Mouse (Mus musculus): Measurements from ENCODE around the gene Kat8.
A peak's percentile ranks its signal among the peaks of the same experiment; 100 is the strongest.
"Not testable (repeated sequence)": the region's sequence is repeated elsewhere in the genome, so short reads cannot be mapped to it uniquely, and the experiment has no call there.

Kat8 gene

DNA sequence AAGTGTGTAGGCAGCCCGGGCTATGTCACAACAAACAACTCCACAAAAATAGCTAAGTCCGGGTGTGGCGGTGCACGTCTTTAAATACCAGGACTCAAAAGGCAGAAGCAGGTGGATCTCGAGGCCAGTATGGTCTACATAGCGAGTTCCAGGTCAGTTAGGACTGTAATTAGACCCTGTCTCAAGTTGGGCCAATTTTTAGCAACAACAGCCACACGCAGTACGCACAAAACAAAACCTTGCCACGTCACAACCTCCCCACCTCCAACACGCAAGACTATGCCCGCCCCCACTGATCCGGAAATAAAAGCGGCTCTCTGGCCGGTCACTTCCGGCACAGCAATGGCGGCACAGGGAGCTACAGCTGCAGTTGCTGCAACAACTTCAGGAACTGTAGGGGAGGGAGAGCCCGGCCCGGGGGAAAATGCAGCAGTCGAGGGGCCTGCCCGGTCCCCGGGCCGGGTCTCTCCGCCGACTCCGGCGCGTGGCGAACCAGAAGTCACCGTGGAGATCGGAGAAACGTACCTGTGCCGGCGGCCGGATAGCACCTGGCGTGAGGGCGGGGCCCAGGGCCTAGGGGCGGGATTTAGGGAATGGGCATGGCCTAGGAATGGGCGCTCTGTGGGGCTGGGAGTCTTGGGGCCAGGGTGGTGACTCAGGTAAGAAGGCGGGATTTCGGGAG lies at the start of gene Kat8:
Gene Kat8, plus strand, starts transcription at position 327 of the 682 bp plus-strand sequence.
- peak; percentile 87 to 89 for DNase-seq

DNA sequence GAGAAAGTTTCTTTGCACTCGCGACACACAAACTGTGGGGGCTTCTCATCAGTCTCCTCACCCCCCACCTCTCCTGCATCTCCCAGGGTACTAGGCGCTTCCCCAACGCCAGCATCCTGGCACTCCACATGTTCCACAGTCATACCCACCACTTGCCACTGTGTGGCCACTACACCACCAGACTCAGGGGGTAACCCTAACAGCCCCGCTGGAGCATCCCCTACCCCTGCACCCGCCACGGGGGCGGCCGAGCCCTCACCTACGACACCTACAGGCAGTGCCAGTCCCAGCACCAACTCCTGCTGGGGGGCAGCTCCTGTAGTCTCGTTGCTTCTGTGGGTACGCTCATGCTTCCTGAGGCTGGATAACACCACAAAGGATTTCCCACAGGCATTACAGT lies 45.9 kb upstream of the Kat8 start:
- DNase-seq, result no peak

DNA sequence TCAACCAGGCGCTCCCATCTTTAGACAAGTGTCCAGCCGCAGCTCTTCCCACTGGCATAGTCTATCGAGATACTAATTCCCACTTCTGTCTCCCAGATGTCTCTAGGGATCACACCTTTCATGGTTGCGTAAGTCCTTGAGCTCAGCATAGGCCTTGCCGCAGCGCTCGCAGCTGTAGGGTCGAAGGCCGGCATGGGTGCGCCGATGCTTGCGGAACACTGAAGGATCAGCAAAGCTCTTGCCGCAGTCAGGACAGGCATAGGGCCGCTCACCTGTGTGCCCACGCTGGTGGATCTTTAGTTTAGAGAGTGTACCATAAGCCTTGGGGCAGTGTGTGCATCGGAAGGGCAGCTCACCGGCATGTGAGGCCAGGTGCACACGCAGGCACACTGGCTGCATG lies 44.7 kb upstream of the Kat8 start:
- DNase-seq, result no peak

DNA sequence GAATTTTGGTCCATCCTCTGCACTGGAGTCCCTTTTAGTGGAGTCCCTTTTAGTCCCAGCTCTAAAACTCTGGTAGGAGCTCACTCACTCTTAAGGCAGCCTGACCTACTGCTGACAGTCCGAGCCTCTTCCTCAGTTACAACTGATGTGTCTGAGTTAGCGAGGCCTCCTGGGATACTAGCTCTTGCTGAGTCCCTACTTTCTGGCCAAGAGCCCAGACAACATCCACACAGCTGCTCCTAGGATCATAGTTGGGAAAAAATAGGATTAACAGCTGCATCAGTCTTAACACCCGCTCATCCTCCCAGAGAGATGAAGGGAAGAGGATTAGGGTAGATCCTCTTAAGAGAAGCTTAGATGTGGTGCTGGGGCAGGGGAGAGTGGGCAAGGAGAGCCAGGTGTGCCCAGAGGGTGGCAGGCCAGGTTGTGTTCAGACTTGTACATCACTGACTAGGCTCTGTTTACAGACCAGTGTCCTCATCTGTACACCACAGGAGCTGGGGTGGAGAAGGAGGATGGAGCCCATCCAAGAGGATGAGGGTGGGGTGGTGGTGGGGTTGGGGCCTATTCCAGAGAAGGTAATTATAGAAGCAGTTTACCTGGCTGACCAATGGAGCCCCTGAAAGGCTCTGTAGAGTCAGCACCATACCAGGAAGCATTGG lies 43.0 kb upstream of the Kat8 start:
- no peak for DNase-seq

DNA sequence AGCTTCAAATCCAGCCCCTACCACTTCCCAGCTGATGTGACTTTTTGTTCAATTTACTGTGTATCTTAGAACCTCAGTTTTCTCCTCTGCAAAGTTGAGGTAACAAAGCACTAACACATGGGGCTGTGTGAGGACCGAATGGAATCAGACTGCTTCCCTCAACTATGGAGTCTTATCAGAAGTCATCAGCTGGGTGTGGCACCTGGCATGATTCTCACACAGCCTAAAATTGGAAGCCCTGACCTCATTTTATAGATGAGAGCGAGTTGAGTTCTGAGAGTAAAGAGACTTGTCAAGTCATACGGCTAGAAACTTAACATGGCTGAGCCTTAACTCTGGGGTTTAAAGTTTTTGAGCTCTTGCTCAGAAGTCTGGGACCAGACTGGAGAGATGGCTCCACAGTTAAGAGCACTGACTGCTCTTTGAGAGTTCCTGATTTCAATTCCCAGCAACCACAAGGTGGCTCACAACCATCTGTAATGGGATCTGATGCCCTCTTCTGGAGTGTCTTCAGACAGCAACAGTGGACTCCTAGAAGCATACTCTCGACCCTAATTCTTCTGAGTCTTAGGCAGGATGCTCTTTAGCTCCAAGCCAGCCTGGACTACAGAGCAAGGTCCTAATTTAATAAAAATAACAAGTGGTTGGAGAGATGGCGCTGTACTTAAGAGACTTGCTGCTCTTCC lies 42.0 kb upstream of the Kat8 start:
- DNase-seq, result no peak

DNA sequence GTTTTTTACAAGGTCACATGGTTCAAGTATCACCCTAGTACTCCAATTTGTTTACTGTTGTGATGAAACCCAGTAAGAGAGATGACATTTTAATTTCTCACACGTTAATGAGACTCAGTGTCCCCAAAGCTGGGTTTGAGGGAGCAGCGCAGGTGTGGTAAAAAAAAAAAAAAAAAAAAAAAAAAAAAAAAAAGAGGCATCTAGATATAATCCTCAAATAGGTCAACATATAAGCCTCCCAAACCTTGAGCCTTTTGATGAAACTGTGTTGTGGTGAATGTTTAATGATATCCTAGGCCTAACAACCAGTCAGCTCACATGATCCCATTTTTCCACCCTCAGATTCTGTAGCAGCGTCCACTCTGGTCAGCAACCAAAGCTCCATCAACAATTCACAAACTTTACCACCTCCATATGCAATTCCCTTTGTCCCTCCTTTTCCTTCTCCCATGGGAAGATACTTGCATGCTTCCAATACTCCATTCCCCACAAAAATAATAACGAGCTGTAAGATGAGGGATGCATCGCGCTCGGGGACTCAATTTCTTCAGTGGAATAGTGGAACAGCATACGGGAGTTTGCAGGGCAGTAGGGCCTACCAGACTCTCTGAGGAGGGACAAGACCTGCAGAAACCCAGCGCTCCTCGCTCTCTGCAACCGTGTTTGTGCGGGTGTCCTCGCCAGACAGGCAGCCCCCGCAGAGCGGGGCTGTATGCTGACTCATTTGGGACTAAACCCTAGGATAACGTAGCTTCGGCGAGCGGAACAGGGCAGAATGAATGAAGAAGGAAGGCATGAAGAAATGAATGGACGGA lies 37.3 kb upstream of the Kat8 start:
- no peak for DNase-seq

DNA sequence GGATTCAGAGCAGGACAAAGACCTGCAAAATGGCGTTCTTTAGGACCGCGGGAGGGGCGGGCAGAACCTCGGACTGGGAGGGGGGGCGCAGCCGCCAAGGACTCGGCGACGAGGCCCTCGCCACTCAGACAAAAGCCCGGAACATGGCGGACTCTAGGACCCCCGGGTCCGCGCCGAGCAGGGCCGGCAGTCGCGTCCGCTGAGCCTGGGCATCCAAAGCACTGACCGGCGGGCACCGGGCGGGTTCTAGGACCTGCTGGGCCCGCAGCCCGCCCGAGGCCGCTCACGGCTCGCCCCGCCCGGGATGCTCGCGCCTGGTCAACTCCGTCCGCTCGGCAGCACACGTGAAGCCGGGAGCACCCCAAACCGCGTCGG lies 36.7 kb upstream of the Kat8 start:
- peak; percentile 86 for DNase-seq

DNA sequence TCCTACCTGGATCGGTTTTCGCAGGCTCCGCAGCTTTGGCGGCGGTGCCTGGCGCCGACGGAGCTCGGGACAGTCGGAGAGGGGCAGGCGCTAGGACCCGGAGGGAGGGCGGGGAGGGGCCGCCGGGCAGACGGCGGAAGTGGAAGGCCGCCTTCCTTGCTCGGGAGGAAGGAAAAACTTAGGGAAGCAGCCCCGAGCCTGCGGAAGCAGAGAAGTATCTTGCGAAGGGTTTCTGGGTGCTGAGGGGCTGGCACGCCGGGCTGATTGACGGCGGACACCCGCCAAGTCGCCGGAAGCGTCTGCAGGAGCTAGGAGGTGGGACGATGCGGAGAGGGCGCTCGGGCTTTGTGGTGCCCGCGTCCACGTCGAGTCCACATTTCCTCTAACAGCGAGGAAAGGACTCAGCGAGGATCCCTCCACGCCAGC lies 36.3 kb upstream of the Kat8 start, which contains the start of gene Zfp646:
Gene Zfp646, plus strand, starts transcription at position 181 of the 426 bp plus-strand sequence.
- peak; percentile 63 to 68 for DNase-seq

DNA sequence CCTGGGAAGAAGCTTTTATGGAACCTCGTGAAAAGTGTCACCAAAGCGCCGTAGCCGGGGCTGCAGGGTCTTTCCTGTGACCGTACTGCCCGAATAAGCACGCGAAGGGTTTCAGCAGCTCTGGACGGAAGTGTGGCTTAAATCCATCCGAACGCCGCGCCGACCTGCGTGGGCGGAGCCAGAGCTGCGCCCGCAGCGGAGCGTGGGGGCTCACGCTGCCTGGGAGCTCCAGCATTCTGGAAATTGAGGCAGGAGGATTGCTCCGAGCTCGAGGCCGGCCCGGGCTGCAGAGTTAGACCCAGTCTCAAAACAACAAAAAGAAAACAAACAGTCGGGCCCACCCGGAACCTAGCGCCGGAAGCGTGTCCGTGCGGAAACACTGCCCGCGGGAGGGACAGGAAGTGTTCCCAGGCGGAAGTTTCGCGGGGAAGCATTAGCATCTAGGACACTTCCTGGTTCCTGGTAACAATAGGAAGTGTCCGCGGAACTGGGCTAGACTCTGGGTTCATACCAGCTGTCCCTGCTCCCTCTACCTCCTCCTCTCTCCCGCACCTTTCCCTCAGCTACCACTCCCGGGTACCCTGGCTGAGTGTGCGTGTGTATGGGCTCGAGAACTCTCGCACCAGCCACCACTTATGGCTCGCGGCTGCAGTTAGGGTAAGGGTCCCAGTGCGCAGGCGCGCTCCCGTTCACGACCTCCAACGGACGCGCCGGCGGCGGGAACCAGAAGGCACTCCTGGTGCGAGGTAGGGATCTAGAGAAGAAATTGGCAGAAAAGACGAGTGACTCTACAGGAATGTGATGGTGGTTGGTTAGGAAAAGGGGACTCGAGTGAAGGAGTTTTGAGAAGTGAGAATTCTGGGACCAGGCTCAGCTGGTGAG lies 35.6 kb upstream of the Kat8 start, which contains the start of gene Zfp668:
Gene Zfp668, minus strand, starts transcription at position 362 of the 882 bp plus-strand sequence.
- DNase-seq, result peak; percentile 86 to 90

DNA sequence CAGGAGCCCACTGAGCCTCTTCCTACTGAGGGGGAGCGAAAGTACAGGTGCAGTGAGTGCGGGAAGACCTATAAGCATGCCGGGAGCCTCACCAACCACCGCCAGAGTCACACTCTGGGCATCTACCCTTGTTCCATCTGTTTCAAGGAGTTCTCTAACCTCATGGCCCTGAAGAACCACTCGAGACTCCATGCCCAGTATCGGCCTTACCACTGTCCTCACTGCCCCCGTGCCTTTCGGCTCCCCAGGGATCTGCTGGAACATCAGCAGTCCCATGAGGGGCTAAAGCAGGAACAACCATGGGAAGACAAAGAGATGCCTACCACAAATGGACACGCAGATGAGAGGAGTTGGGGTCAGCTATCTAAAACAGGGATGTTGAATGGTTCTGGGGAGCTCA lies 33.0 kb upstream of the Kat8 start:
- DNase-seq, result no peak

DNA sequence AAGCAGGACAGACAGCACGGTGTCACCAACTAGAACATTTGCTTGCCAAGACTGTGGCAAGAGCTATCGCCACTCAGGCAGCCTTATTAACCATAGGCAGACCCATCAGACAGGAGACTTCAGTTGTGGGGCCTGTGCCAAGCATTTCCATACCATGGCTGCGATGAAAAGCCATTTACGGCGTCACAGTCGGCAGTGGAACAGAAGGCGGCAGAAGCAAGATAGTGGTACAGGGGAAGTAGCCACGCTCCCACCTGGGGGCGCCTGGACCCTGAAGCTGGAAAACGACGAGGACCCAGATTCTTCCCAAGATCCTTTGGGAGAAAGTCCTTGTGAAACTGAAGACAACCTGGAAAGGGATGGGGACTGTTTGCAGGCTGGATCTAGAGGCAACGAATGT lies 31.9 kb upstream of the Kat8 start:
- no peak for DNase-seq

DNA sequence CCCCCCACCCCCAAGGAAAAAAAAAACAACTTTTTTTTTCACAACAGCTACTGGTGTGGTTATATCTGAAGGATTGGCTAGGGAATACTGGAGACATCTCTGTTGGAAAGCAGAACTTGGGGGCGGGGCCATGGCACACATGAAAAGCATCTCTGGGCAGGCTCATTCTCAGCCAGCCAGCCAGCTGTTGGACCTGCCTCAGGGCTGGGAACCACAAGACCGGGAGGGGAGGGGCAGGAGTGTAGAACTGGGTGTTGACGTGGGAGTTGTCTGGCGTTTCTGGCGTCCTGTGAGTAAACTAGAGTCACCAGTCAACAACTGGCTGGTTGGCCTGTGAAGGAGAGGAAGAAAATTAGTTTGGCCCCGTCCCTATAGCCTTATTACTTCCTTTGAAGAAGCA lies 26.4 kb upstream of the Kat8 start:
- DNase-seq, result no peak

DNA sequence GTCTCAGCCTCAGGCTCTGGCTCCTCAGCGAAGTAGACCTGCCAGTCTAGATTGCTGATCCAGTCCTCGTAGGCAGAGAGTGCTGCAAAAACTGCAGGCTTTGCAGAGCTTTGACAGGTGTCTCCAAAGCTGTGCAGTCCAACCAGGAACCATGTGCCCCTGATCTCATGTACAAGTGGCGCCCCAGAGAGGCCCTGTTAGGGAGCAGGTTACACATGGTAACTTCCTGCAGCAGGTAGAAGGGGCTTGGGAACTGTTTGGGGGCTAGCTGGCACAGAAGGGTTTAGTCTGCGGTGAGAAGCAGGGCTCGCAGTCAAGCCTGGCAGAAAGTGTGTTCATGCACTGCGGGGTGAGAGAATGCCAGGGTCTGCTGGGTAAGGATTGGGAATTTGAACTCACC lies 25.8 kb upstream of the Kat8 start:
- no peak for DNase-seq

DNA sequence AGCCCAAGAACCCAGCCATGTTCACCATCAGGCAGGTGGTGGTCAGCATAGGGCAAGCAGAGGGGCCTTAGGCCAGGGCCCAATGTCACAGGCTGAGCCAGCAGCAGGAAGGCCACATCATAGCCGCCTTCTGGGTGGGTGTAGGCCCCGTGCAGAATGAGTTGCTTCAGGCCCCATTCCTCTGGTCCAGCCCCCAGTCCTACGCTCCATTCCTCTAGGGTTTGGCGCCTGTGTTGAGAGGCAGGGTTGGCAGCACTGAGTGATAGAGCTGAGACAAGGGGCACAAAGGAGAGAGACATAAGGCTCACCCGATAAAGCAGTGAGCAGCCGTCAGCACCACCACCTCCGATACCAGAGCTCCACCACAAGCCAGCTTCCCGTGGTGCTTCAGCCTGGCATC lies 25.1 kb upstream of the Kat8 start:
- no peak for DNase-seq

DNA sequence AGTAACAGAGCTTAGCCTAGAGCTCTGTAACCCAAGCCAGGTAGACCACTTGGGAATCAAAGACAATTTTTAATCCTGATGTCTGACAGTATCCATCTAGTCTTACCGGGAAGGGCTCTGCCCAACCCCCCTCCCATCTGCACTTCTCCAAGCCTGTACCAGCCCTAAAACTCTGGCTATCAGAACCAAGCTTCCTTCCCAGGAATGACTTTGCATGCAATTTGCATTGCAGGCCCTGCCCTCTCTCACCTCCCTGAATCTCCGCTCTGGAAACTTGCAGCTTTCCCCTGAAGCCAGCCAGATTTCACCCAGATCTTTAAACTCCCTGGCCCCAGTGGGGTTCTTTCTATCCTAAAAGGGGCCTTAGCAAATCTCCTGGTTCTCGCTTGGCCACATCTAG lies 24.5 kb upstream of the Kat8 start:
- DNase-seq, result no peak

DNA sequence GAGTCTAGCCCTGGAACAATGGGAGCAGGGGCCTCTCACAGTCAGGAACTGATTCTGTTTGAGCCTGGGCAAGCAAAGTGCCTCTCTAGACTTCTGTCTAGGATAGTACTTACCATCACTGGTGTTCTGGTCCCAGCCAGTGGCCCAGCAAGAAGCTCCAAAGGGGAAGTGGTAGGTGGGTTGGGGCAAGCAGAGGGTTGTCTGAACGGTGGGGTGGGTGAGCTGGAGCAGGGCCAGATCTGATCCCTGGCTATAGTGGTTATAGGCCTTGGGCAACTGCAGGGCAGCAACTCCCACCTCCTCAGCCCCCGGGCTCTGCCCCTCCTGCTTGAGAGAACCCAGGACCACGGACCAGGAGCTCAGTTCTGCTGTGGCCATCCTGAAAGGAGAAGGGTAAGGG lies 23.5 kb upstream of the Kat8 start:
- DNase-seq, result no peak

DNA sequence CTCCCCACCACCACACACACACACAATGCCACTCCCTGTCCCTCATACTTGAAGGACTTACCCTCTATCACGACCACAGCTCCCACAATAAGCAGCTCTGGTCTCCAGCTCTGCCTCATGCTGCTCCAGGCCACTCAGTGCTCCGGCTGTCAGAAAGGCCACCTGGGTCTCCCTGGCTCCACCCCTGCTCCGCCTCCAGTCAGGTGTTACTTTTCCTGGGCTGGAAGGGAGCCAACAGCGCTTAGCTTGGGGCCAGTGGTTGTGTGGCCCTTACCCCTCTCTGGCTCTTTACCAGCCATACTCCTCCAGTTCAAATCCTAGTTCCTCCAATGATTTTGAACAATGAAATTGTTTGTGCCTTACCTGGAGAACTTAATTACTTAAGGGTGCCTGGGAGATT lies 21.5 kb upstream of the Kat8 start, which contains the start of gene Prss53:
Gene Prss53, minus strand, starts transcription at position 173 of the 400 bp plus-strand sequence.
- peak; percentile 80 to 81 for DNase-seq

DNA sequence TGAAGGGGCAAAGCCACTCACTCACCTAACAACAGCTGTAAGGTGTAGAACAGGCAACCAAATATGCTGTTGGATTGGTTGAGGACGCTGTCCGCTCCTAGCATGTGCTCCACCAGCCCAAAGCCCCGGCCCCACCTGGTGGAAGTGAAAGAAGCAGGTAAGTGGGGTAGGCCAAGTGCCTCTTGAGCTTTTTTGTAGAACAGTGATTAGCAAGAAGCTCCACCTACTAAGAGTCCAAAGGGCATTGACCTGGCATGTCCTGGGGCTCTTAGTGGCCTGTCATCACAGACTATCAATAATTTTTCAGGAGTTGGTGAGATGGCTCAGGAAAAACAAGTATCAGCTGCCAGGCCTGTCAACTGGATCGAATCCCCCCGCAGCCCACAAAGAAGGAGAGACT lies 17.8 kb upstream of the Kat8 start:
- peak in 1 of 2 experiments; percentile 52 for DNase-seq

DNA sequence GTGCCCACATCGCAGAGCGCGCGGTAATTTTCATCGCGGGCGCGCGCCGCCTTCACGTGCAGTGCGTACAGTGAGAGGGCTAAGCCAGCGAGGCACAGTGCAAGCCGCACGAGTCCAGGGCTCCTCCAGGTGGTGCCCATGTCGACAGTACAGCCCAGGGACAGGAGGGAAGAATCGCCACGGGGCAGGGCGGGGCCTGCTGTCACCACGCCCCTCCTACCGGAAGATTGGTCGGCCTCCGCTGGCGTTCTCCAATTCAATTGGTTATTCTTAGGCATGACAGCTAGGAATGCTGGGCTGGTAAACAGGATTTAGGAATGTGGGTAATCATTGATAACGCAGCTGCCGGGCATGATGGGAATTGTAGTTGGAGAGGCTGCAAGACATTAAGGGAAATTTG lies 16.9 kb upstream of the Kat8 start, which contains the start of the genes Gm21974 and Vkorc1:
Gene Gm21974, minus strand, starts transcription at position 13 of the 400 bp plus-strand sequence.
Gene Vkorc1, minus strand, starts transcription at position 176 of the 400 bp plus-strand sequence.
- peak; percentile 99 for DNase-seq

DNA sequence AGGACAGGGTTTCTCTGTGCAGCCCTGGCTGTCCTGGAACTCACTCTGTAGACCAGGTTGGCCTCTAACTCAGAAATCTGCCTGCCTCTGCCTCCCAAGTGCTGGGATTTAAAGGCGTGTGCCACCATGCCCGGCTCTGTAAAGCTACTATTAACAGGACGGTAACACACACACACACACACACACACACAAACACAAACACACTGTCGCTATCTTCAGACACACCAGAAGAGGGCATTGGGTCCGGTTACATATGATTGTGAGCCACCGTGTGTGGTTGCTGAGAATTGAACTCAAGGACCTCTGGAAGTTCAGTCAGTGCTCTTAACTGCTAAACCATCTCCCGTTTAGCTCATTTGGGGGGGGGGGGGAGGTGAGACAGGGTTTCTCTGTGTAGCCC lies 16.4 kb upstream of the Kat8 start:
- not testable (repeated sequence) for DNase-seq

DNA sequence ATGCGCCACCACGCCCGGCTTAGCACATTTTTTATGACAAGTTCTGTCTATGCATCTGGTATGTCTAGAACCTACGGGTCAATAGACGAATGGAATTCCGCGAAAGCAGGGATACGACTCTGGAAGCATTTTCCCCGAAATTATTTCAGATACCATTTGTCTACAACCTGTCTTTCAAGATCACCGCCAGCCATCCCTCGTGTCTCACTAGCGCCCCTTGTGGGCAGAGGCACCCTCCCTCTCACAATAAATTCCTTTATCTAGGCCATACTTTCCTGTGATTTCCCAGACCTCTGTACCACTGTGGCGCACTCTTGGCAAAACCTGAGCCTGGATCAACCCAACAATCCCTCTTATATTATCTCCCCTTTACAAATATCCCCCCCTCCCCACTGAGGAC lies 15.9 kb upstream of the Kat8 start:
- DNase-seq, result peak in 1 of 2 experiments; percentile 69

DNA sequence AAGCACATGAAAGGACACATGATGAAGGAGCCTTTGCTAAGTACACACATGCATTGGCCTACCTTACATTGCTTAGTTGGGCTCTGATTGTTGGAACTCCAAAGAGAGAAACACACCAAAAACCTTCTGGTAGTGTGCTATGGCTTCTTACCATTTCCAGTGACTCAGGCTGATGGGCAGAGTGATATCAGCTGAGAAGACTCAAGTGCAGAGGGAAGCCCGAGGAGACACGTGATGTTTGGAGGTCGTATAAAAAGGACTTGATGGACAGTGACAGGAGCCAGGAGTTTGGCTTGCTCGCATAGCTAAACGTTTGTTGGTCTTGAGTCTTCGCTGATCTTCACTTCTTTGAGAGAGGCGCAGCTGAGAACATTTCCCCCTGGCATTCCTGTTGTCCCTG lies 14.8 kb upstream of the Kat8 start:
- DNase-seq, result no peak
